Mouse (Mus musculus): ENCODE measurements around the gene Cutal.

Gene Cutal

DNA sequence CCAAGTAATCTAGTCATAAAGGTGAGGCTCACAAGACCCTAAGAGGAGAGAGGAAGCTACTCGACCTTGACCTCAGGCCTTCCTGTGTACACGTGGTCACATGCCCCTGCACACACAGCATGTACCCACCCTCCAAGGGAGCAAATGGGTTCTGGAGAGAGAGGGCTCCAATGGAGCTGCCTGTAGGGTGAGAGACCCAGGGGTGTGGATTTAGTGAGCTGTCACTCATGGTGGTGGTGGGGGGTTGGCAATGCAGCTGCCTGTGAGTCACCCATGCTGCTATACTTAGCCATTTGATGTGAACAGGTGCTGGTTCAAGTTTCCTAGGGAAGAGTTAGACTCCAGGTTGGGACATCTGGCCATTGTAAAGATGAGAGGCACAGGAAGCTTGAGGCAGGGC is 45.9 kb downstream of the Cutal start:
- no peak for DNase-seq (ENCODE audit: low spot score)

DNA sequence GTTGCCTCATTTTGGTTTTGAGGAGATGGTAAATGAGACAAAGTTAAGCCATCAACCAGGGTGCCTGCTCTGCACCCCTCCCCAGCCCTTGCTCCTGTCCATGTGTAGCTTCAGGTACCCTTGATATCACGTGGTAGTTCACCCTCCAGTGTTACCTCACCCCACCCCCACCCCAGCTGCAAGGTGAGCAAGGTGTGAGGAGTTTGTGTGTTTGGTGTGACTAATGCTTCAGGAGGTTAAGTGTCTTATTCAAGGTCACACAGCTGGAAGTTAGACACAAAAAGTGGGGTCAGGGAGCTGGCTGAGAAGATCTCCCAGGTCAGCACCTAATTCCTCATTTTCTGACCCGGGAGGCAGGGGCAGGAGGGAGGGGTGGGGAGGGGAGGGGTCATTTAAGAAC is 48.5 kb downstream of the Cutal start:
- DNase-seq (ENCODE audit: low spot score): no peak

DNA sequence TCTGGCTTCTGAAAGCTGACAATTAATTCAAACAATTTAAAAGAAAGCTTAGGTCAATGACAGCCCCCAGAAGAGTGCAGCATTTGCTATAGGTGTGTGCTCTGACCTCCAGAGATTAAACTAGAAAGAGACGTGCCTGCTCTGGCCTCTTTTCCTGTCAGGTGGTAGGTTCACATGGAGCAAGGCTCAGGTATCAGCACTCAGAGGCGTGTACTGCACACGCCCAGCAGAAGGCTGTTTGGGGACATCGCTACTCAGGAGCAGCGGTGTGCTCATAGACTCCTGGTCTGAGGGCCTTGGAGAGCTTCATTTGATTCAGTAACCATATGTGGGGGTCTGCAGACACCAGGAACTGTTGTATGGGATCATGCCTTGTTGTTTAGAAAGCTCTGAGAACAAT is 53.1 kb downstream of the Cutal start:
- no peak for DNase-seq (ENCODE audit: low spot score)

DNA sequence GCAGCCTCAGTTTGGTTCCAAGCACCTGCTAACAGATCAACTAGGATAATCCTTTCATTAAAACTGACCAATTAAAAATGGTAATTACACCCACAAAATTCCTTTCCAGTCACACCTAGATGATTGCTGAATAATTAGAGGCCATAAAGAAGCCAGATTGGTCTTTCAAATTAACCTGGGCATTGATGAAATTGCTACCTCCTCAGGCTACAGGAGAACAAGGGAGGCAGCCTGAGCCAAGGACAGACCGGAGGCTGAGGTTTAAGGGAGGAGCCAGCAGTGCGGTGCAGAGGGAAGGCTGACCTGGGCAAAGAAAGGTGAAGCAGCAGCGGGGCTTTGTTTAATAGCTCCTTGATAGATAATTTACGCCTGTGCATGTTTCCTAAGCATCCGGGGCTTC is 63.3 kb downstream of the Cutal start:
- no peak for DNase-seq (ENCODE audit: low spot score)

GRCm38 (mm10) chr2:34938269-34939208 is 64.3 kb downstream of the Cutal start:
- no peak for DNase-seq (ENCODE audit: low spot score)

- no peak for DNase-seq (ENCODE audit: low spot score)
Measured at GRCm38 (mm10) chr2:34940246-34940645, 66.0 kb downstream of the Cutal start.

- DNase-seq (ENCODE audit: low spot score): no peak
Measured at GRCm38 (mm10) chr2:34941061-34941675, 67.0 kb downstream of the Cutal start.

Measured in ovary, postnatal 36 days (tissue).